Mouse (Mus musculus): ENCODE measurements around the gene Tcf7. TPM values are rescaled to one million over a fixed set of nuclear protein-coding genes. Genes with fewer than 3 reads are reported as not detected.
A peak's percentile ranks its signal among the peaks of the same experiment; 100 is the strongest.

Gene Tcf7
- total and polyA plus RNA-seq, 3 experiments: 0.73 to 3.1 (median 0.96) TPM

- no peak overlapping the region for H3K9ac ChIP-seq (ENCODE audit: low read depth, low read length)
- DNase-seq: no peak
- no peaks in the 10 kb centered on the region for H3K36me3 ChIP-seq (ENCODE audit: control insufficient read depth, insufficient read depth, low read length)
- no peaks in the 10 kb centered on the region for H3K79me2 ChIP-seq (replicated peaks; ENCODE audit: control insufficient read depth, insufficient read depth, low read length)
- no peaks in the 10 kb centered on the region for H3K4me1 ChIP-seq (ENCODE audit: control insufficient read depth, insufficient read depth, low read length)
- no peaks in the 10 kb centered on the region for H3K27me3 ChIP-seq (ENCODE audit: control insufficient read depth, insufficient read depth, low read length)
- intact Hi-C loops (cut with DNase I): no loop called here
- TF ChIP-seq POLR2A (IDR thresholded peaks at IDR 0.05; ENCODE audit: insufficient read depth, low read depth, low read length) (no peak), CTCF (IDR thresholded peaks at IDR 0.05) (no peak), EP300 (IDR thresholded peaks at IDR 0.05; ENCODE audit: insufficient read depth, low read depth, low read length) (no peak)
- 65% methylated on average over 4 of the region's 4 CpGs for WGBS
- H3K27ac ChIP-seq: no peak overlapping the region
- H3K4me3 ChIP-seq: no peak overlapping the region
Observed at GRCm38 (mm10) chr11:52319664-52320063, 36.9 kb upstream of the Tcf7 start.

DNA sequence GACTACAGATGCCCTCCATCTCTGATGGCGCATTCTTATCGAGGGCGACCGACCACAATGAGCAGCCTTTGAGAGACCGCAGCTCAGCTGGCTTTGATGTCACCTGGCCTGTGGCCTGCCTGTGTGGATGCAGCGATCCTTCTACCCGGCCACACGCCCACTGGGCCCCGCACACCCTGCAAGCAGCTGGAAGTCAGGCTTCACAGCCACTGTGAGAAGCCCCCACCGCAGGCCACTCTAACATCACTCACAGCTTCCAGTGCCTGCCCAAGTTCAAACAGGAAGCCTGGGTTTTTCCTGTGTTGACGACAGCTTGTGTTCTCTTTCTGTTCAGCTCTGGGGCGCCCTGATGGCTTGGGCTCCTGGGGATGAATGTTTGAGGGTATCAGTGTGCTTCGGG, 35.6 kb upstream of the Tcf7 start:
- WGBS: 58% methylated on average over 13 of the region's 13 CpGs
- Histone ChIP-seq H3K36me3 (ENCODE audit: control insufficient read depth, insufficient read depth, low read length) (no peaks in the 10 kb centered on the region), H3K9ac (ENCODE audit: low read depth, low read length) (no peak overlapping the region), H3K4me3 (no peak overlapping the region), H3K27ac (no peak overlapping the region), H3K79me2 (replicated peaks; ENCODE audit: control insufficient read depth, insufficient read depth, low read length) (no peaks in the 10 kb centered on the region), H3K27me3 (ENCODE audit: control insufficient read depth, insufficient read depth, low read length) (no peaks in the 10 kb centered on the region), H3K4me1 (ENCODE audit: control insufficient read depth, insufficient read depth, low read length) (no peaks in the 10 kb centered on the region)
- TF ChIP-seq EP300 (IDR thresholded peaks at IDR 0.05; ENCODE audit: insufficient read depth, low read depth, low read length): no peak
- no peak for TF ChIP-seq CTCF (IDR thresholded peaks at IDR 0.05)
- no peak for TF ChIP-seq POLR2A (IDR thresholded peaks at IDR 0.05; ENCODE audit: insufficient read depth, low read depth, low read length)
- intact Hi-C loops (cut with DNase I): no loop called here
- no peak for DNase-seq

- Histone ChIP-seq H3K27ac (no peak overlapping the region), H3K9ac (ENCODE audit: low read depth, low read length) (no peak overlapping the region), H3K36me3 (ENCODE audit: control insufficient read depth, insufficient read depth, low read length) (no peaks in the 10 kb centered on the region), H3K27me3 (ENCODE audit: control insufficient read depth, insufficient read depth, low read length) (no peaks in the 10 kb centered on the region), H3K4me3 (no peak overlapping the region), H3K4me1 (ENCODE audit: control insufficient read depth, insufficient read depth, low read length) (no peaks in the 10 kb centered on the region), H3K79me2 (replicated peaks; ENCODE audit: control insufficient read depth, insufficient read depth, low read length) (no peaks in the 10 kb centered on the region)
- intact Hi-C loops (cut with DNase I): no loop called here
- WGBS: 22% methylated on average over 26 of the region's 26 CpGs
- TF ChIP-seq CTCF (IDR thresholded peaks at IDR 0.05) (no peak), EP300 (IDR thresholded peaks at IDR 0.05; ENCODE audit: insufficient read depth, low read depth, low read length) (no peak), POLR2A (IDR thresholded peaks at IDR 0.05; ENCODE audit: insufficient read depth, low read depth, low read length) (no peak)
- peak in 1 of 2 experiments; percentile 25 for DNase-seq
Observed at GRCm38 (mm10) chr11:52314102-52314793, 31.4 kb upstream of the Tcf7 start.

DNA sequence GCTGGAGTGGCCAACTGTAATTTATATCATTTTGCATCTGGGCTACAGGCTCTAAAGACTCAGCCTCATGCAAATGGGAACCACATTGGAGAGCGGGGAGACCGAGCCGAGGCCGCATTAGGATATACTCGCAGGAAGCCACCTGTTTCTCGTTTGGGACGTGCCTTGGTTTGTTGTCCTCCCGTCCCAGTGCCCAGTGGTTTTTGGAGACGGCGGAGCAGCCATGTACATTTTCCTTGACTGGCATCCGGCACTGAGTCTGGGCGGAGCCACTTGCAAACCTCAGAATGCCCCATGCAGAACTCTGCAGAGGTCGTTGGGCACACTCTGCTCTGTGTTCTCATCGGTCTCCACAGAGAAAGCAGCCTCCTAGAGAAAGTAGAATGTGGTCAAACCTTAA, 27.9 kb upstream of the Tcf7 start:
- Histone ChIP-seq H3K27ac (no peak overlapping the region), H3K4me3 (no peak overlapping the region), H3K27me3 (ENCODE audit: control insufficient read depth, insufficient read depth, low read length) (no peaks in the 10 kb centered on the region), H3K79me2 (replicated peaks; ENCODE audit: control insufficient read depth, insufficient read depth, low read length) (no peaks in the 10 kb centered on the region), H3K4me1 (ENCODE audit: control insufficient read depth, insufficient read depth, low read length) (no peaks in the 10 kb centered on the region), H3K9ac (ENCODE audit: low read depth, low read length) (no peak overlapping the region), H3K36me3 (ENCODE audit: control insufficient read depth, insufficient read depth, low read length) (no peaks in the 10 kb centered on the region)
- DNase-seq: no peak
- intact Hi-C loops (cut with DNase I): no loop called here
- 76% methylated on average over 14 of the region's 14 CpGs for WGBS
- TF ChIP-seq POLR2A (IDR thresholded peaks at IDR 0.05; ENCODE audit: insufficient read depth, low read depth, low read length) (no peak), EP300 (IDR thresholded peaks at IDR 0.05; ENCODE audit: insufficient read depth, low read depth, low read length) (no peak), CTCF (IDR thresholded peaks at IDR 0.05) (no peak)

DNA sequence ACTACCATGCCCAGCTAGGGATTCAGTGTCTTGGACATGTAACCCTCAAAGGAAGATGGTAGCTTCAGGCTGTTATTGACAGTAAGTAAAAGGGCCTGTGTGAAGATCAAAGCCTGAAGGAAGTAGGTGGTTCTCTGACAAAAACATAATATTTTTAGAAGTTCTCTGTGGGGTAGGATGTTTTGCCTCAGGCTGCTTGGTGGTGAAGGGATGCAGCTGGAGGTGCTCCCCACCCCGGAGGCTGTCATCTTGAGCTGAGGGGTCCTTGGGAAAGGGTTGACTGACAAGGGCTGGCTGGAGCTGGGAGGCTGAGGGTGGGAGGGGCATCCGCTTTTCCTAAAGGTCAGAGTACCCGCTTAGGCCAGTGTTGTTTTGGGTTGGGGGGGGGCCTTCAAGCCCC, 26.7 kb upstream of the Tcf7 start:
- H3K4me1 ChIP-seq (ENCODE audit: control insufficient read depth, insufficient read depth, low read length): no peaks in the 10 kb centered on the region
- H3K4me3 ChIP-seq: no peak overlapping the region
- WGBS: 62% methylated on average over 3 of the region's 3 CpGs
- no peaks in the 10 kb centered on the region for H3K27me3 ChIP-seq (ENCODE audit: control insufficient read depth, insufficient read depth, low read length)
- no peaks in the 10 kb centered on the region for H3K79me2 ChIP-seq (replicated peaks; ENCODE audit: control insufficient read depth, insufficient read depth, low read length)
- no peak overlapping the region for H3K9ac ChIP-seq (ENCODE audit: low read depth, low read length)
- no peak overlapping the region for H3K27ac ChIP-seq
- intact Hi-C loops (cut with DNase I): no loop called here
- H3K36me3 ChIP-seq (ENCODE audit: control insufficient read depth, insufficient read depth, low read length): no peaks in the 10 kb centered on the region
- DNase-seq: no peak
- TF ChIP-seq POLR2A (IDR thresholded peaks at IDR 0.05; ENCODE audit: insufficient read depth, low read depth, low read length): no peak
- no peak for TF ChIP-seq CTCF (IDR thresholded peaks at IDR 0.05)
- no peak for TF ChIP-seq EP300 (IDR thresholded peaks at IDR 0.05; ENCODE audit: insufficient read depth, low read depth, low read length)

GRCm38 (mm10) chr11:52306431-52306830, 23.6 kb upstream of the Tcf7 start:
- no peak overlapping the region for H3K9ac ChIP-seq (ENCODE audit: low read depth, low read length)
- no peaks in the 10 kb centered on the region for H3K4me1 ChIP-seq (ENCODE audit: control insufficient read depth, insufficient read depth, low read length)
- no peaks in the 10 kb centered on the region for H3K79me2 ChIP-seq (replicated peaks; ENCODE audit: control insufficient read depth, insufficient read depth, low read length)
- H3K36me3 ChIP-seq (ENCODE audit: control insufficient read depth, insufficient read depth, low read length): no peaks in the 10 kb centered on the region
- no peak for DNase-seq
- no peak overlapping the region for H3K27ac ChIP-seq
- WGBS: 73% methylated on average over 7 of the region's 7 CpGs
- intact Hi-C loops (cut with DNase I): no loop called here
- H3K27me3 ChIP-seq (ENCODE audit: control insufficient read depth, insufficient read depth, low read length): no peaks in the 10 kb centered on the region
- TF ChIP-seq POLR2A (IDR thresholded peaks at IDR 0.05; ENCODE audit: insufficient read depth, low read depth, low read length) (no peak), EP300 (IDR thresholded peaks at IDR 0.05; ENCODE audit: insufficient read depth, low read depth, low read length) (no peak), CTCF (IDR thresholded peaks at IDR 0.05) (no peak)
- no peak overlapping the region for H3K4me3 ChIP-seq

Data from heart, adult 2 months (tissue).